Comparison of ENCODE assay signal across 13 mouse cellular contexts in genomic region chr3:89759786-89760185, GRCm38 (mm10). TPM values are rescaled to one million over a fixed set of nuclear protein-coding genes. Genes with fewer than 3 reads are reported as not detected.
DNase-seq lines count a peak whose midpoint lies in the region; ATAC-seq lines count a peak whose summit lies in the region.
"Had no signal": no experiment of that assay in that cellular context is flagged by ENCODE, and none has a peak within 500 bp of the region (broad histone marks: within the 10 kb centered on the region; RNA-seq: fewer than 3 reads in every experiment).

No protein-coding gene starts in this region.

- DNase-seq in retina, embryonic 14.5 days (ENCODE audit: low spot score), result peak; percentile 29
- DNase-seq in retina, postnatal 1 day, result no peak
- no peak for DNase-seq in midbrain, embryonic 10.5 days (ENCODE audit: low spot score)
- DNase-seq in kidney, adult 11 months, result no peak
- no peak for DNase-seq in layer of hippocampus, postnatal 25 days (ENCODE audit: extremely low spot score in 1 of 2, low spot score in 1 of 2)
- DNase-seq in kidney, postnatal 4 days, result no peak
- DNase-seq: heart, postnatal 36 days; thymus, postnatal 36 days had no signal

- H3K27me3 ChIP-seq in forebrain, embryonic 15.5 days, result no peaks in the 10 kb centered on the region
- H3K27me3 ChIP-seq in midbrain, embryonic 10.5 days (ENCODE audit: low read depth, poor library complexity, severe bottlenecking), result peaks cover 14% of the 10 kb centered on the region
- H3K27me3 ChIP-seq in neural tube, embryonic 15.5 days (replicated peaks), result no peaks in the 10 kb centered on the region

- ATAC-seq in forebrain, embryonic 15.5 days (replicated peaks), result peak; percentile 46
- no peak for ATAC-seq in neural tube, embryonic 15.5 days (ENCODE audit: low FRiP score)

- WGBS in forebrain, embryonic 15.5 days, result 54% methylated on average over 3 of the region's 3 CpGs
- WGBS in midbrain, embryonic 10.5 days, result 70% methylated on average over 3 of the region's 3 CpGs
- 40% methylated on average over 3 of the region's 3 CpGs for WGBS in neural tube, embryonic 15.5 days

- H3K4me3 ChIP-seq in forebrain, embryonic 15.5 days, result peak overlapping the region; percentile 10
- peak overlapping the region; percentile 30; the same call in 1 of the 2 replicates for H3K4me3 ChIP-seq in midbrain, embryonic 10.5 days
- peak overlapping the region; percentile 9; the same call in 1 of the 2 replicates for H3K4me3 ChIP-seq in neural tube, embryonic 15.5 days (replicated peaks)
- H3K4me3 ChIP-seq: stomach, embryonic 15.5 days had no signal

- peak overlapping the region; percentile 63 for H3K27ac ChIP-seq in forebrain, embryonic 15.5 days (replicated peaks)
- 0 out of 2 replicates have a peak overlapping the region, but pooled peaks have one; percentile 1 for H3K27ac ChIP-seq in midbrain, embryonic 10.5 days (replicated peaks)
- H3K27ac ChIP-seq in neural tube, embryonic 15.5 days (replicated peaks), result no peak overlapping the region; the same call in 1 of the 2 replicates
- H3K27ac ChIP-seq: kidney, postnatal 0 days; stomach, embryonic 15.5 days had no signal

- no peaks in the 10 kb centered on the region for H3K9me3 ChIP-seq in forebrain, embryonic 15.5 days
- no peaks in the 10 kb centered on the region for H3K9me3 ChIP-seq in midbrain, embryonic 10.5 days (replicated peaks)
- no peaks in the 10 kb centered on the region for H3K9me3 ChIP-seq in neural tube, embryonic 15.5 days (replicated peaks)
- H3K9me3 ChIP-seq: G1E; stomach, embryonic 15.5 days had no signal

- H3K4me1 ChIP-seq in forebrain, embryonic 15.5 days, result peaks cover 54% of the 10 kb centered on the region
- peaks cover 39% of the 10 kb centered on the region for H3K4me1 ChIP-seq in midbrain, embryonic 10.5 days
- peaks cover 55% of the 10 kb centered on the region for H3K4me1 ChIP-seq in neural tube, embryonic 15.5 days

- peaks cover 52% of the 10 kb centered on the region for H3K36me3 ChIP-seq in forebrain, embryonic 15.5 days
- no peaks in the 10 kb centered on the region; the same call in 1 of the 2 replicates for H3K36me3 ChIP-seq in midbrain, embryonic 10.5 days
- peaks cover 56% of the 10 kb centered on the region for H3K36me3 ChIP-seq in neural tube, embryonic 15.5 days
- H3K36me3 ChIP-seq: G1E; stomach, embryonic 15.5 days had no signal

- H3K4me2 ChIP-seq in forebrain, embryonic 15.5 days (replicated peaks), result peak overlapping the region; percentile 21
- peak overlapping the region; percentile 47 for H3K4me2 ChIP-seq in neural tube, embryonic 15.5 days
- H3K4me2 ChIP-seq: stomach, embryonic 15.5 days had no signal

- H3K9ac ChIP-seq in forebrain, embryonic 15.5 days (replicated peaks), result peak overlapping the region; percentile 13; the same call in 1 of the 2 replicates
- H3K9ac ChIP-seq in neural tube, embryonic 15.5 days (replicated peaks), result peak overlapping the region; percentile 18; the same call in 1 of the 2 replicates
- H3K9ac ChIP-seq: stomach, embryonic 15.5 days had no signal

RNA-seq across cellular contexts. Expression of gene Chrnb2, which starts 4.6 kb away (rescaled TPM):
- 25.9 and 26.8 TPM in 2 replicates for polyA plus RNA-seq in forebrain, embryonic 15.5 days (2015; fragmentation: Nextera tagmentation; extraction: Ambion mirVana)
- 5.9 and 11.3 TPM in 2 replicates for polyA plus RNA-seq in midbrain, embryonic 10.5 days (2016; fragmentation: Nextera tagmentation; extraction: Ambion mirVana)
- 18.9 and 22.5 TPM in 2 replicates for polyA plus RNA-seq in neural tube, embryonic 15.5 days (2015; fragmentation: Nextera tagmentation; extraction: Ambion mirVana)
- total RNA-seq in layer of hippocampus, postnatal 25 days (2021), result 10 to 100 TPM; 28.2 to 30.5 TPM

RNA-seq across cellular contexts. Expression of gene Ube2q1, which starts 13.6 kb away (rescaled TPM):
- polyA plus RNA-seq in forebrain, embryonic 15.5 days (2015; fragmentation: Nextera tagmentation; extraction: Ambion mirVana), result 13.3 and 13.4 TPM in 2 replicates
- polyA plus RNA-seq in midbrain, embryonic 10.5 days (2016; fragmentation: Nextera tagmentation; extraction: Ambion mirVana), result 12.5 and 12.9 TPM in 2 replicates
- polyA plus RNA-seq in neural tube, embryonic 15.5 days (2015; fragmentation: Nextera tagmentation; extraction: Ambion mirVana), result 10.8 and 11.1 TPM in 2 replicates
- total RNA-seq in layer of hippocampus, postnatal 25 days (2021), result 10 to 100 TPM; 92.7 to 95.9 TPM

RNA-seq across cellular contexts. Expression of gene Adar, which starts 45.0 kb away (rescaled TPM):
- 25.0 and 25.6 TPM in 2 replicates for polyA plus RNA-seq in forebrain, embryonic 15.5 days (2015; fragmentation: Nextera tagmentation; extraction: Ambion mirVana)
- polyA plus RNA-seq in midbrain, embryonic 10.5 days (2016; fragmentation: Nextera tagmentation; extraction: Ambion mirVana), result 13.6 and 16.4 TPM in 2 replicates
- 22.9 and 24.6 TPM in 2 replicates for polyA plus RNA-seq in neural tube, embryonic 15.5 days (2015; fragmentation: Nextera tagmentation; extraction: Ambion mirVana)
- 100 to 1,000 TPM; 104 to 112 TPM for total RNA-seq in layer of hippocampus, postnatal 25 days (2021)
